Mouse (Mus musculus): ENCODE data around the gene Olfr1383. TPM values are rescaled to one million over a fixed set of nuclear protein-coding genes. Genes with fewer than 3 reads are reported as not detected.

Gene Olfr1383
- polyA plus RNA-seq, 1 experiment from 2014 or later, result not detected

Other genes starting within 250 kb of the Olfr1383 start
- not detected in 2 replicates for gene Olfr1393, start 241.3 kb upstream of the Olfr1383 start, polyA plus RNA-seq (2015; fragmentation: Nextera tagmentation; extraction: Ambion mirVana)
- not detected in 2 replicates for gene Olfr1392, start 234.4 kb upstream of the Olfr1383 start, polyA plus RNA-seq (2015; fragmentation: Nextera tagmentation; extraction: Ambion mirVana)
- gene Olfr10, start 214.9 kb upstream of the Olfr1383 start, polyA plus RNA-seq (2015; fragmentation: Nextera tagmentation; extraction: Ambion mirVana), result not detected in 2 replicates
- gene Olfr1391, start 196.9 kb upstream of the Olfr1383 start, polyA plus RNA-seq (2015; fragmentation: Nextera tagmentation; extraction: Ambion mirVana), result not detected in 2 replicates
- not detected in 2 replicates for gene Olfr1390, start 184.5 kb upstream of the Olfr1383 start, polyA plus RNA-seq (2015; fragmentation: Nextera tagmentation; extraction: Ambion mirVana)
- not detected in 2 replicates for gene Olfr1389, start 96.6 kb upstream of the Olfr1383 start, polyA plus RNA-seq (2015; fragmentation: Nextera tagmentation; extraction: Ambion mirVana)
- gene Olfr1388, start 83.0 kb upstream of the Olfr1383 start, polyA plus RNA-seq (2015; fragmentation: Nextera tagmentation; extraction: Ambion mirVana), result 0.06 TPM in 1 of 2 replicates, not detected in the other
- gene Olfr1387, start 64.3 kb upstream of the Olfr1383 start, polyA plus RNA-seq (2015; fragmentation: Nextera tagmentation; extraction: Ambion mirVana), result not detected in 2 replicates
- not detected in 2 replicates for gene Olfr1386, start 54.6 kb upstream of the Olfr1383 start, polyA plus RNA-seq (2015; fragmentation: Nextera tagmentation; extraction: Ambion mirVana)
- gene Olfr1385, start 30.6 kb upstream of the Olfr1383 start, polyA plus RNA-seq (2015; fragmentation: Nextera tagmentation; extraction: Ambion mirVana), result not detected in 2 replicates
- gene Olfr1384, start 12.9 kb upstream of the Olfr1383 start, polyA plus RNA-seq (2015; fragmentation: Nextera tagmentation; extraction: Ambion mirVana), result not detected in 2 replicates
- not detected in 2 replicates for gene Olfr1382, start 8.6 kb downstream of the Olfr1383 start, polyA plus RNA-seq (2015; fragmentation: Nextera tagmentation; extraction: Ambion mirVana)
- not detected in 2 replicates for gene Olfr1381, start 23.8 kb downstream of the Olfr1383 start, polyA plus RNA-seq (2015; fragmentation: Nextera tagmentation; extraction: Ambion mirVana)
- gene Olfr1380, start 37.2 kb downstream of the Olfr1383 start, polyA plus RNA-seq (2015; fragmentation: Nextera tagmentation; extraction: Ambion mirVana), result not detected in 2 replicates
- gene Flt4, start 89.6 kb downstream of the Olfr1383 start, polyA plus RNA-seq (2015; fragmentation: Nextera tagmentation; extraction: Ambion mirVana), result 2.4 and 2.6 TPM in 2 replicates
- gene Scgb3a1, start 144.0 kb downstream of the Olfr1383 start, polyA plus RNA-seq (2015; fragmentation: Nextera tagmentation; extraction: Ambion mirVana), result not detected in 2 replicates
- gene Cnot6, start 193.1 kb downstream of the Olfr1383 start, polyA plus RNA-seq (2015; fragmentation: Nextera tagmentation; extraction: Ambion mirVana), result 42.8 and 52.8 TPM in 2 replicates

All from neural tube, embryonic 13.5 days (tissue).